Mouse (Mus musculus): ENCODE results near the gene Cpne2. TPM values are rescaled to one million over a fixed set of nuclear protein-coding genes. Genes with fewer than 3 reads are reported as not detected.

The Cpne2 gene
- total RNA-seq, 2 experiments from 2014 or later = 3.6 to 4.2 TPM

GRCm38 (mm10) chr8:94532525-94532872 lies 291 bp upstream of the Cpne2 start:
- intact Hi-C loops (cut with DNase I) = loop anchor here (5.0 kb wide), 1 partner anchor 280 kb away; the partner anchor contains the start of gene Ccl17
- DNase-seq = no peak

GRCm38 (mm10) chr8:94534612-94535011 lies 1.8 kb downstream of the Cpne2 start:
- intact Hi-C loops (cut with DNase I) = loop anchor here (5.0 kb wide), 1 partner anchor 278 kb away; the partner anchor contains the start of gene Ccl17
- DNase-seq = no peak

GRCm38 (mm10) chr8:94535631-94536030 lies 2.8 kb downstream of the Cpne2 start:
- intact Hi-C loops (cut with DNase I) = no loop called here
- DNase-seq = no peak

GRCm38 (mm10) chr8:94537456-94537855 lies 4.7 kb downstream of the Cpne2 start:
- intact Hi-C loops (cut with DNase I) = no loop called here
- peak in 1 of 2 experiments; percentile 42 for DNase-seq

GRCm38 (mm10) chr8:94540025-94540424 lies 7.2 kb downstream of the Cpne2 start:
- intact Hi-C loops (cut with DNase I) = no loop called here
- DNase-seq = no peak

GRCm38 (mm10) chr8:94540889-94541795 lies 8.4 kb downstream of the Cpne2 start:
- intact Hi-C loops (cut with DNase I) = no loop called here
- no peak for DNase-seq

GRCm38 (mm10) chr8:94543981-94544380 lies 11.2 kb downstream of the Cpne2 start:
- intact Hi-C loops (cut with DNase I) = no loop called here
- no peak for DNase-seq

GRCm38 (mm10) chr8:94549041-94549440 lies 16.3 kb downstream of the Cpne2 start:
- intact Hi-C loops (cut with DNase I) = no loop called here
- DNase-seq = no peak

GRCm38 (mm10) chr8:94549482-94549881 lies 16.7 kb downstream of the Cpne2 start:
- intact Hi-C loops (cut with DNase I) = no loop called here

GRCm38 (mm10) chr8:94549998-94550397 lies 17.2 kb downstream of the Cpne2 start:
- DNase-seq = peak in 1 of 2 experiments; percentile 31
- intact Hi-C loops (cut with DNase I) = no loop called here

More at GRCm38 (mm10) chr8:94549482-94549881, 16.7 kb downstream of the Cpne2 start:
- DNase-seq = no peak

- no peak for DNase-seq
- intact Hi-C loops (cut with DNase I) = no loop called here
Measured at GRCm38 (mm10) chr8:94551471-94552422, 19.0 kb downstream of the Cpne2 start.

GRCm38 (mm10) chr8:94552696-94553095 lies 19.9 kb downstream of the Cpne2 start:
- DNase-seq = no peak
- intact Hi-C loops (cut with DNase I) = no loop called here

GRCm38 (mm10) chr8:94557281-94557680 lies 24.5 kb downstream of the Cpne2 start:
- no peak for DNase-seq
- intact Hi-C loops (cut with DNase I) = no loop called here

GRCm38 (mm10) chr8:94561256-94561655 lies 28.5 kb downstream of the Cpne2 start:
- intact Hi-C loops (cut with DNase I) = no loop called here
- no peak for DNase-seq

- DNase-seq = no peak
Measured at GRCm38 (mm10) chr8:94564421-94564820, 31.6 kb downstream of the Cpne2 start.

GRCm38 (mm10) chr8:94566033-94566432 lies 33.2 kb downstream of the Cpne2 start:
- intact Hi-C loops (cut with DNase I) = no loop called here
- no peak for DNase-seq

More at GRCm38 (mm10) chr8:94564421-94564820, 31.6 kb downstream of the Cpne2 start:
- intact Hi-C loops (cut with DNase I) = no loop called here

- intact Hi-C loops (cut with DNase I) = no loop called here
- no peak for DNase-seq
Measured at GRCm38 (mm10) chr8:94566446-94567158, 33.8 kb downstream of the Cpne2 start.

- DNase-seq = no peak
- intact Hi-C loops (cut with DNase I) = no loop called here
Measured at GRCm38 (mm10) chr8:94567159-94567849, 34.5 kb downstream of the Cpne2 start.

GRCm38 (mm10) chr8:94568098-94568497 lies 35.3 kb downstream of the Cpne2 start:
- DNase-seq = no peak
- intact Hi-C loops (cut with DNase I) = no loop called here

GRCm38 (mm10) chr8:94569419-94569818 lies 36.6 kb downstream of the Cpne2 start:
- no peak for DNase-seq
- intact Hi-C loops (cut with DNase I) = no loop called here
